Mouse (Mus musculus): ENCODE data around the gene Cda. TPM values are rescaled to one million over a fixed set of nuclear protein-coding genes. Genes with fewer than 3 reads are reported as not detected.

The Cda gene
- polyA plus RNA-seq, 1 experiment from 2014 or later, result 1.9 TPM

DNA sequence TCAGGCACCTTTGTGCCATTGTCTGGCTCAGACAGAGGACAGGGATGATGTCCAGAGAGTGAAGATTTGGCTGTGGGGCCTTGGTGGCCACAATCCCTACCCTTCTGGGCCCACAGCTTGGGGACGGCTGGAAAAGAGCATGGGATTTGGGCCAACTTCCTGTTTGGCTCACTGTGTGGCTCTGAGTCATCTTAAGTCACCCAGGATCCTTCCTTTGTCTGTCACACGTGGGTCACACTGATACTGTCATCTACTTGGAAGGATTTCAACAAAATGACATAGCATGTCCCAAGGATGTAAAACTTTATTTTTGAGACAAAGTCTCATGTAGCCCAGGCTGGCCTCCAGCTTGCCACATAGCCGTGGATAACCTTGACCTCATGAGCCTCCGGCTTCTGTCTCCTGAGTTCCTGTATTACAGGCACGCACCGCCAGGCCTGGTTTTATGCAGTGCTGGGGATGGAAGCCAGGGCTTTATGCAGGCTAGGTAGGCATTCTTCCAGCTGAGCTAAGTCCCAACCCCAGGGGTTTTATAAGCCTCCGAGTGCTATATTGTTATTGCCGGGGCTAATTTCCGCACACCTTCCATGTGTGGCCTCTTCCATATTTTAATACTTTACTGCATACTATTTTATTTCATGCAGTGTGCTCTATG lies 22.8 kb downstream of the Cda start:
- H3K4me1 ChIP-seq (replicated peaks; ENCODE audit: control insufficient read depth, insufficient read depth, low read length), result no peaks in the 10 kb centered on the region
- DNase-seq (ENCODE audit: low spot score) (no peak), ATAC-seq (replicated peaks; ENCODE audit: low FRiP score) (no peak)
- H3K36me3 ChIP-seq (ENCODE audit: control insufficient read depth, insufficient read depth, low read length), result no peaks in the 10 kb centered on the region
- no peak overlapping the region for H3K4me2 ChIP-seq (ENCODE audit: low read depth, low read length, severe bottlenecking)
- no peaks in the 10 kb centered on the region for H3K27me3 ChIP-seq (ENCODE audit: control insufficient read depth, insufficient read depth, low read length)
- no peak overlapping the region for H3K4me3 ChIP-seq (ENCODE audit: low read depth, low read length)
- no peaks in the 10 kb centered on the region for H3K9me3 ChIP-seq (ENCODE audit: control insufficient read depth, low read length)
- H3K9ac ChIP-seq (ENCODE audit: low read length), result no peak overlapping the region
- 85% methylated on average over 9 of the region's 9 CpGs for WGBS
- no peak overlapping the region for H3K27ac ChIP-seq (ENCODE audit: low read depth, low read length)

DNA sequence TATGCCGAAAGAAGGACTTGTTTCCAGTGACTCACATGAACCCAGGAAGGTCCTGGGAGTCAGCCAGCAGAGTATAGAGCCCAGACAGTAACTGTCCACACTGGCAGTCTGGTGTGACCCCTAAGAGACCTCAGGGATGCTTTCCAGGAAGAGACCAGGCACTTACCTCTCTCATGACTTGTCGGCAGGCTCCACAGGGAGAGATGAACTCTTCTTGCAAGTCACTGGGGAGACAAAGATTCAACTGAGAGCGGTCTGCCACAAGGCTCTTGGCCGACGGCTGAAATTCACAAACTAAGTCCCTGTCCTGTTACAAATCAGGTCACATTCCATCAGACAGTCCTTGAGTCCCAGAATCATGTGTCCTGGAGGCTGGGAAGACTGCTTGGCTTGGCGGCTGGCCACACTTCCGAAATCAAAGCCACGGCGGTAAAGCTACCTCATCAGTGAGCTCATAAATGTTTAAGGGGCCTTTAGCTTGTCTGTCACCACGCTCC lies 24.4 kb downstream of the Cda start:
- no peak overlapping the region for H3K9ac ChIP-seq (ENCODE audit: low read length)
- H3K4me3 ChIP-seq (ENCODE audit: low read depth, low read length), result no peak overlapping the region
- H3K9me3 ChIP-seq (ENCODE audit: control insufficient read depth, low read length), result no peaks in the 10 kb centered on the region
- no peaks in the 10 kb centered on the region for H3K27me3 ChIP-seq (ENCODE audit: control insufficient read depth, insufficient read depth, low read length)
- WGBS, result 87% methylated on average over 10 of the region's 10 CpGs
- no peak overlapping the region for H3K4me2 ChIP-seq (ENCODE audit: low read depth, low read length, severe bottlenecking)
- ATAC-seq (replicated peaks; ENCODE audit: low FRiP score), result no peak
- H3K4me1 ChIP-seq (replicated peaks; ENCODE audit: control insufficient read depth, insufficient read depth, low read length), result no peaks in the 10 kb centered on the region
- no peak for DNase-seq (ENCODE audit: low spot score)
- no peaks in the 10 kb centered on the region for H3K36me3 ChIP-seq (ENCODE audit: control insufficient read depth, insufficient read depth, low read length)
- no peak overlapping the region for H3K27ac ChIP-seq (ENCODE audit: low read depth, low read length)

DNA sequence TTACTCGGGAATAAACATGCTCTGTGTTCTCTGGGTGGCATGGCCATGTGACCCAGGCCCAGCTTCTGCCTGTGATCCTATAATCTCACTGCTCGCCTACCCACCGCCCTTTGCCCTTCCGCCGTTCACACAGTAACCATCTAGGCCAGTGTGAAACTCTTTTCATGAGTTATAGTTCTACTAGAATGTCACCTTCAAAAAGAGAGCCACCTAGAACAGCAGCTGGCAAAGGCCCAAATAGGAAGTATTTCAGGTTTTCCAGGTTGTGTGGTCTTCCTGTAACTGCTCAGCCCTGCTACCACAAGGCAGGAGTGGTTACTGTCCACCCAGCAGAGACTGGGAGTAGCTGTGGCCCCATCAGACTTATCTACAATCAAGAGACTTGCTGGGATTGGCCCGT lies 25.0 kb downstream of the Cda start:
- Histone ChIP-seq H3K4me3 (ENCODE audit: low read depth, low read length) (no peak overlapping the region), H3K9me3 (ENCODE audit: control insufficient read depth, low read length) (no peaks in the 10 kb centered on the region), H3K27ac (ENCODE audit: low read depth, low read length) (no peak overlapping the region), H3K27me3 (ENCODE audit: control insufficient read depth, insufficient read depth, low read length) (no peaks in the 10 kb centered on the region), H3K36me3 (ENCODE audit: control insufficient read depth, insufficient read depth, low read length) (no peaks in the 10 kb centered on the region), H3K4me2 (ENCODE audit: low read depth, low read length, severe bottlenecking) (no peak overlapping the region), H3K9ac (ENCODE audit: low read length) (no peak overlapping the region), H3K4me1 (replicated peaks; ENCODE audit: control insufficient read depth, insufficient read depth, low read length) (no peaks in the 10 kb centered on the region)
- ATAC-seq (replicated peaks; ENCODE audit: low FRiP score), result no peak
- 86% methylated on average over 6 of the region's 6 CpGs for WGBS
- no peak for DNase-seq (ENCODE audit: low spot score)

DNA sequence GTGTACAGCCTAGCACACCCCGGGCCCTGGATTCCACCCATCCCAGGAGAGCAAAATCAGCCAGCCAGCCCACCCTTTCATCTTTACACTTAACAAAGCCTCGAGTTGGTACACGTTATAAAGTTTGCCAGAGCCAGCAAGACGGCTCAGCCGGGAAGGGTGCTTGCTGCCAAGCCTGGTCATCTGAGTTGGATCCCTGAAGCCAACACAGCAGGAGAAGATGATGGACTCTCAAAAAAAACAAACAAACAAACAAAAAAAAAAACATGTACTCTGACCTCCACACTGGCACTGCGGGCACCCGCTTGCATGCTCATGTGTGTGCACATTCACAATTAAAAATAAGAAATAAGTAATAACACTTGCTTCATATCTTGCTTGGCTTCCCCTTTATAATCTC lies 25.7 kb downstream of the Cda start:
- ATAC-seq (replicated peaks; ENCODE audit: low FRiP score) (no peak), DNase-seq (ENCODE audit: low spot score) (no peak)
- Histone ChIP-seq H3K36me3 (ENCODE audit: control insufficient read depth, insufficient read depth, low read length) (no peaks in the 10 kb centered on the region), H3K27me3 (ENCODE audit: control insufficient read depth, insufficient read depth, low read length) (no peaks in the 10 kb centered on the region), H3K9ac (ENCODE audit: low read length) (no peak overlapping the region), H3K9me3 (ENCODE audit: control insufficient read depth, low read length) (no peaks in the 10 kb centered on the region), H3K27ac (ENCODE audit: low read depth, low read length) (no peak overlapping the region), H3K4me3 (ENCODE audit: low read depth, low read length) (no peak overlapping the region), H3K4me2 (ENCODE audit: low read depth, low read length, severe bottlenecking) (no peak overlapping the region), H3K4me1 (replicated peaks; ENCODE audit: control insufficient read depth, insufficient read depth, low read length) (no peaks in the 10 kb centered on the region)
- 79% methylated on average over 7 of the region's 7 CpGs for WGBS

DNA sequence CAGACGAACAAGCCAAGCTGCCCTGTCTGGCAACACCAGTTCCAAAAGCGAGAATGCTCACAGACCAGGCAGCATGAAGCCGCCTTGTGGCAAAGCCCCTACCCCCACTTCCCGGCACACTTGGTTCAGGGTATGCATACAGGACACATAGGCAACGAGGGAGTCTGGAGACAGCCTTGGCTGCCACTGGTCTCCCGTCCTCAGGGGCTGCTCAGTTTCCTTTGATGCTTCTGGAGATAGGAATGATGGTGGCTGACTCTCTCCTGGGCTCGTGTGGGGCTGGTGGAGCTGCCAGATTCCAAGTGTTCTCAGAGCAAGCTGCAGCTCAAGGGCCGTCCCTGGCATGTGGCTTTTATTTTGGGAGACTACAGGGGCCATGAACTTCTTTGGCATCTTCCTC lies 26.4 kb downstream of the Cda start:
- no peaks in the 10 kb centered on the region for H3K36me3 ChIP-seq (ENCODE audit: control insufficient read depth, insufficient read depth, low read length)
- H3K27me3 ChIP-seq (ENCODE audit: control insufficient read depth, insufficient read depth, low read length), result no peaks in the 10 kb centered on the region
- WGBS, result 73% methylated on average over 8 of the region's 8 CpGs
- H3K9me3 ChIP-seq (ENCODE audit: control insufficient read depth, low read length), result no peaks in the 10 kb centered on the region
- no peak overlapping the region for H3K4me2 ChIP-seq (ENCODE audit: low read depth, low read length, severe bottlenecking)
- DNase-seq (ENCODE audit: low spot score) (no peak), ATAC-seq (replicated peaks; ENCODE audit: low FRiP score) (no peak)
- H3K9ac ChIP-seq (ENCODE audit: low read length), result no peak overlapping the region
- H3K4me3 ChIP-seq (ENCODE audit: low read depth, low read length), result no peak overlapping the region
- no peaks in the 10 kb centered on the region for H3K4me1 ChIP-seq (replicated peaks; ENCODE audit: control insufficient read depth, insufficient read depth, low read length)
- H3K27ac ChIP-seq (ENCODE audit: low read depth, low read length), result no peak overlapping the region

DNA sequence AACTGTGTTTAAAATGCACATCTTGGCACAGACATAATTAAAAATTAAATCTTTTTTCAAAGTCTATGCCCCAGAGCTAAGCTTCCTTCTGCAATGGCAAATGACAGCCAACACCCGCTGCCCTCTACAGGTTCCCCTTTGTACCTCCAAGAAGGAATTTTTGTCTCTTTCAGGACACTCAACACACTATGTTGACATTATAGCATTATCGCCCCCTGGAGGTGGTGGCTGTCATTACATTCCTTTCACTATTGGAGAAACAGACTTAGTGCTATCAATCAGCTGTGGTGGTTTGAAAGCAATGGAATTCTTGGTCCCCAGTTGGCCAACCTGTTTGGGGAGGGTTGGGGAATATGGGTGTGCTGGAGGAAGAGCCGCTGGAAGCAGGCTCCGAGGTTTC lies 27.8 kb downstream of the Cda start:
- no peaks in the 10 kb centered on the region for H3K27me3 ChIP-seq (ENCODE audit: control insufficient read depth, insufficient read depth, low read length)
- H3K4me1 ChIP-seq (replicated peaks; ENCODE audit: control insufficient read depth, insufficient read depth, low read length), result no peaks in the 10 kb centered on the region
- no peak for ATAC-seq (replicated peaks; ENCODE audit: low FRiP score)
- peak; percentile 70 for DNase-seq (ENCODE audit: low spot score)
- H3K9ac ChIP-seq (ENCODE audit: low read length), result no peak overlapping the region
- no peaks in the 10 kb centered on the region for H3K9me3 ChIP-seq (ENCODE audit: control insufficient read depth, low read length)
- no peak overlapping the region for H3K27ac ChIP-seq (ENCODE audit: low read depth, low read length)
- WGBS, result 34% methylated on average over 4 of the region's 4 CpGs
- H3K36me3 ChIP-seq (ENCODE audit: control insufficient read depth, insufficient read depth, low read length), result no peaks in the 10 kb centered on the region
- no peak overlapping the region for H3K4me2 ChIP-seq (ENCODE audit: low read depth, low read length, severe bottlenecking)
- H3K4me3 ChIP-seq (ENCODE audit: low read depth, low read length), result no peak overlapping the region

DNA sequence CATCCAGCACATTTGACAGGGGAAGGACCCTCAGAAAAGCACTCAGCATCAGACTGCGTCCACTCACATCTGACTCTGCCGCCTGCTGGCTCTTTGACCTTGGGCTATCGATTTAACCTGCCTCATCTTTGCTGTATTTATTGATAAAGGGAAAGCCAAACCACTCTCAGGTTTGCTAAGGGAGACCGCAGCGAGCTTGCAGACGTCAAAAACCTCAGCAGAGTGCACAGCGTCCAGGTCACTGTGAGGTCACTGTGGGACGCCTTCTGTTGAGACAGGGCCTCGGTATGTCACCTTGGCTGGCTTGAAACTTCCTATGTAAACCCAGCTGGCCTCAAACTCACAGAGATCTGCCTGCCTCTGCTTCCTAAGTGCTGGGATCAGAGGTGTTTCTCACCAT lies 30.5 kb downstream of the Cda start:
- ATAC-seq (replicated peaks; ENCODE audit: low FRiP score), result no peak
- 87% methylated on average over 9 of the region's 9 CpGs for WGBS
- H3K36me3 ChIP-seq (ENCODE audit: control insufficient read depth, insufficient read depth, low read length), result no peaks in the 10 kb centered on the region
- H3K4me2 ChIP-seq (ENCODE audit: low read depth, low read length, severe bottlenecking), result no peak overlapping the region
- H3K4me1 ChIP-seq (replicated peaks; ENCODE audit: control insufficient read depth, insufficient read depth, low read length), result no peaks in the 10 kb centered on the region
- H3K27me3 ChIP-seq (ENCODE audit: control insufficient read depth, insufficient read depth, low read length), result no peaks in the 10 kb centered on the region
- no peak overlapping the region for H3K4me3 ChIP-seq (ENCODE audit: low read depth, low read length)
- no peak for DNase-seq (ENCODE audit: low spot score)
- H3K9ac ChIP-seq (ENCODE audit: low read length), result no peak overlapping the region
- no peak overlapping the region for H3K27ac ChIP-seq (ENCODE audit: low read depth, low read length)
- H3K9me3 ChIP-seq (ENCODE audit: control insufficient read depth, low read length), result no peaks in the 10 kb centered on the region

DNA sequence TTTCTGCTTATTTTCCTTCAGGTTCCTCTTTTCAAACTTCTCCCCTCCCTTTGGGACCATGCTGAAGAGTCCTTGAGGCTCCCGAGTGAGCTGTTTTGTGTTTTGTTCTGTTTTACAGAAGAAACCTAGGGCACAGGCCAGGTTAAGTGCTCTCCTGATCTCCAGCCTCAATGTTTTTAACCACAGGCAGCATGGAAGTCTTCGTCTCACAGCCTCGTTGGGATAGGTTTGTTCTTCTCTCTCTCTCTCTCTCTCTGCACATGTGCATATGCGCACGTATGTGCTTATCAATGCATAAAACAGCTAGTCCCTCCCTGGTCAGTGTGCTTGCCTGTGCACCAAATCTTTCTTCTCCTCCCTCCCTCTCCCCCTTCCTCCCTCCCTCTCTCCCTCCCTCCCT lies 30.9 kb downstream of the Cda start:
- no peak overlapping the region for H3K9ac ChIP-seq (ENCODE audit: low read length)
- H3K27me3 ChIP-seq (ENCODE audit: control insufficient read depth, insufficient read depth, low read length), result no peaks in the 10 kb centered on the region
- H3K4me3 ChIP-seq (ENCODE audit: low read depth, low read length), result no peak overlapping the region
- H3K36me3 ChIP-seq (ENCODE audit: control insufficient read depth, insufficient read depth, low read length), result no peaks in the 10 kb centered on the region
- WGBS, result 75% methylated on average over 5 of the region's 5 CpGs
- ATAC-seq (replicated peaks; ENCODE audit: low FRiP score), result no peak
- H3K4me2 ChIP-seq (ENCODE audit: low read depth, low read length, severe bottlenecking), result no peak overlapping the region
- no peaks in the 10 kb centered on the region for H3K9me3 ChIP-seq (ENCODE audit: control insufficient read depth, low read length)
- no peak overlapping the region for H3K27ac ChIP-seq (ENCODE audit: low read depth, low read length)
- DNase-seq (ENCODE audit: low spot score), result no peak
- no peaks in the 10 kb centered on the region for H3K4me1 ChIP-seq (replicated peaks; ENCODE audit: control insufficient read depth, insufficient read depth, low read length)

DNA sequence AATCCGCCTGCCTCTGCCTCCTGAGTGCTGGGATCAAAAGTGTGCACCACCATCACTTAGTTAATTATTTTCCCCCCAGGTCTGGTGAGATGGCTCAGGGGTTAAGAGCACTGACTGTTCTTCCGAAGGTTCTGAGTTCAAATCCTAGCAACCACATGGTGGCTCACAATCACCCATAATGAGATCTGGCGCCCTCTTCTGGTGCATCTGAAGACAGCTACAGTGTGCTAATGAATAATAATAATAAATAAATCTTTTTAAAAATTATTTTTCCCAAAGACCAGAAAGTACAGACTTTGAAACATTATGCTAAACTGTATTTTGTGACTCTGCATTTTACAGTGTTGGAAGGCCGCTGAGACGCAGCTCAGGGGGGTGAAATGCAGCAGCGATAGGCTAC lies 32.1 kb downstream of the Cda start:
- no peaks in the 10 kb centered on the region for H3K9me3 ChIP-seq (ENCODE audit: control insufficient read depth, low read length)
- H3K27me3 ChIP-seq (ENCODE audit: control insufficient read depth, insufficient read depth, low read length), result no peaks in the 10 kb centered on the region; the same call in 1 of the 2 replicates
- H3K9ac ChIP-seq (ENCODE audit: low read length), result no peak overlapping the region
- H3K4me1 ChIP-seq (replicated peaks; ENCODE audit: control insufficient read depth, insufficient read depth, low read length), result no peaks in the 10 kb centered on the region
- no peak overlapping the region for H3K4me2 ChIP-seq (ENCODE audit: low read depth, low read length, severe bottlenecking)
- H3K27ac ChIP-seq (ENCODE audit: low read depth, low read length), result no peak overlapping the region
- WGBS, result 86% methylated on average over 6 of the region's 6 CpGs
- ATAC-seq (replicated peaks; ENCODE audit: low FRiP score) (no peak), DNase-seq (ENCODE audit: low spot score) (no peak)
- H3K36me3 ChIP-seq (ENCODE audit: control insufficient read depth, insufficient read depth, low read length), result no peaks in the 10 kb centered on the region
- H3K4me3 ChIP-seq (ENCODE audit: low read depth, low read length), result no peak overlapping the region
